Mouse (Mus musculus) intestine, embryonic 16.5 days (tissue): Measurements from ENCODE around the gene Lpp. TPM values are rescaled to one million over a fixed set of nuclear protein-coding genes. Genes with fewer than 3 reads are reported as not detected.

Experiments
- ATAC-seq: fragments of 200-750 bp; cut with Nextera tagmentation; 2 replicates; pipeline ENCODE4 v1.8.0; 2017; ENCODE audit warnings: moderate TSS enrichment, moderate library complexity
- H3K27ac ChIP-seq: fragments of 300-500 bp; sonication (generic); 2 replicates; pipeline ENCODE4 v1.5.1; 2014; ENCODE audit warnings: mild to moderate bottlenecking, low read length
- H3K27me3 ChIP-seq: fragments of 300-500 bp; sonication (generic); replicated peaks from 2 replicates; pipeline ENCODE4 v1.6.1; 2014; ENCODE audit warnings: low read length, control low read depth, mixed read lengths; ENCODE audit not compliant: control insufficient read depth, insufficient read depth
- H3K36me3 ChIP-seq: fragments of 300-500 bp; sonication (generic); 2 replicates; pipeline ENCODE4 v1.6.1; 2014; ENCODE audit warnings: low read length, control low read depth; ENCODE audit not compliant: control insufficient read depth, insufficient read depth
- H3K4me1 ChIP-seq: fragments of 300-500 bp; sonication (generic); 2 replicates; pipeline ENCODE4 v1.6.1; 2014; ENCODE audit warnings: low read length, control low read depth, mixed read lengths; ENCODE audit not compliant: control insufficient read depth, insufficient read depth
- H3K4me2 ChIP-seq: fragments of 300-500 bp; sonication (generic); 2 replicates; pipeline ENCODE4 v1.6.1; 2014; ENCODE audit warnings: low read depth, low read length, control low read depth
- H3K4me3 ChIP-seq: fragments of 300-500 bp; sonication (generic); 2 replicates; pipeline ENCODE4 v1.5.1; 2014; ENCODE audit warnings: mild to moderate bottlenecking, low read length
- H3K9ac ChIP-seq: fragments of 300-500 bp; sonication (generic); 2 replicates; pipeline ENCODE4 v1.6.1; 2014; ENCODE audit warnings: low read depth, low read length
- H3K9me3 ChIP-seq: fragments of 300-500 bp; sonication (generic); 2 replicates; pipeline ENCODE4 v1.6.1; 2016; ENCODE audit warnings: low read length, control low read depth; ENCODE audit not compliant: control insufficient read depth
- WGBS: fragments of 180-500 bp; shearing (Covaris S2); extraction: QIAGEN DNeasy Blood & Tissue Kit; methylation state at CpG from one replicate; pipeline ENCODE4 v1.1.7; 2014; 5-methylcytosine and 5-hydroxymethylcytosine counted together
- polyA plus RNA-seq: library from polyadenylated mRNA; unstranded; fragments of >200 nt; fragmentation: Nextera tagmentation; extraction: Ambion mirVana; gene quantifications from 2 replicates; pipeline ENCODE4 v1.2.1, GENCODE M21; 2015

Lpp gene
- polyA plus RNA-seq, 1 experiment from 2014 or later = 64.7 TPM

DNA sequence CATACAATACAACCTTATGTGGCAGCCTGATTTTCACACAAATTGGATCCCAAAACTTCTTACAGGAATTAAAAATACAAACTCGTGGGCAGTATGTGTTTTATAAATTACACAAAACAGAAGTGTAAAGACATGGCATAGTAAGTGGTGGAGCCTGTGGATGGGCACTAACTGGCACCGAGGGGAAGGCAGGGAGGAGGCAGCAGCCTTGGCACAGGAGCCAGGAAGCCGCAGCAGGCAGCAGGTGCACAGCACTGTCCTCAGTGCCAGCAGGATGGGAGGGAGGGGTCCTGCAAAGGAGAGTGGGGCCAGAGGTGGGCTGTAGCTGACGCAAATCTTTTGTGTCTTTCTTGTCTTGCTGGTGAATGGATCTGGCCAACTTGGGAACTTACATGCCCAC lies 19.8 kb downstream of the Lpp start:
- Histone ChIP-seq H3K9ac (no peak overlapping the region), H3K27me3 (no peaks in the 10 kb centered on the region), H3K9me3 (no peaks in the 10 kb centered on the region), H3K36me3 (no peaks in the 10 kb centered on the region), H3K4me3 (no peak overlapping the region), H3K4me2 (no peak overlapping the region), H3K4me1 (no peaks in the 10 kb centered on the region), H3K27ac (no peak overlapping the region)
- no peak for ATAC-seq
- WGBS = 82% methylated on average over 4 of the region's 4 CpGs

DNA sequence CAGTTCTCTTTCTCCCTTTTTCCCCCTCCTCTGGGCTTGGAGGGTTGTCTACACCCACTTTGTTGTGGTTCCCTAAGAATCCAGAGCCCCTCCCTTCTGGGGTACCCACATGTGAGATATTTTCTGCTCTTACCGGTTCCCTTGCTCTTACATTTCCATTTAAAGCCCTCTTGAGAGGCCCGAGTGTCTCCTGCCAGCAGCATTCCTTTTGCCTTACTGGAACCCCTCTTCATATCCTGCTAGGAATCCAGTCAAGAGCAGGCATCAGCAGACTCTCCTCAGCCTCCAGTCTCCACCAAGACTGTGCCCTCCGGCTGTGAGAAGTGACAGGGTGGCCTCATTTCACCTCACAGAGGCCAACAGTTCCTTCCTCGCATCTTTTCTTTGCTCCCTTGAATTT lies 24.7 kb downstream of the Lpp start:
- no peaks in the 10 kb centered on the region for H3K36me3 ChIP-seq
- no peaks in the 10 kb centered on the region for H3K9me3 ChIP-seq
- no peak overlapping the region for H3K27ac ChIP-seq
- H3K27me3 ChIP-seq = no peaks in the 10 kb centered on the region
- no peak overlapping the region for H3K4me3 ChIP-seq
- no peak overlapping the region for H3K4me2 ChIP-seq
- ATAC-seq = peak; percentile 44; the same call in 1 of the 2 replicates
- 62% methylated on average over 4 of the region's 4 CpGs for WGBS
- H3K9ac ChIP-seq = no peak overlapping the region
- no peaks in the 10 kb centered on the region for H3K4me1 ChIP-seq

DNA sequence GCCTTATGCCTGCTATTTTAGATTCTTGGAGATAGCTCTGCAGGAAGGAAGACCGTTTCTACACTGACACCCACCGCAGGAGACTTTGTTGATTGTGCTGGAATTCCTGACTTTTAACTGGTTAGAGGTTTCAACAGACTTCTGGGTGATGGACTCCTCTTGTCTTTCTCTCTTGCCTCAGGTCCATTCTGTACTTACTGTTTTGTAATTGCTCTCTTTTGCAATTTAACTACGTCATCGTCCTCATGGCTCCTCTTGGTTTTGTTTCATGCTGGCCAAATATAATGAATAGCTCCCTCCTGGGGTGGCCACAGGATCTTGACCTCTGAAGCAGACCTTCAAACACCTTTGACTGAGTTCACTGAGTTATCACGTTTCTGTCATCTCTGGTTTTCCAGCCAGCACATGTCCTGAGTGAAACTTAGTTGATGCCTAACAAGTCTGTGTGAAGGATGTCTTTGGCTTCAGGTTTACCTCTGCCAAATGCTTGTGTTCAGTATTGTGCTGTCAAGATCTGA lies 27.4 kb downstream of the Lpp start:
- no peak overlapping the region for H3K4me3 ChIP-seq
- H3K9me3 ChIP-seq = no peaks in the 10 kb centered on the region
- H3K27ac ChIP-seq = no peak overlapping the region
- no peaks in the 10 kb centered on the region for H3K36me3 ChIP-seq
- 70% methylated on average over 5 of the region's 5 CpGs for WGBS
- H3K4me2 ChIP-seq = no peak overlapping the region
- no peak for ATAC-seq
- no peaks in the 10 kb centered on the region for H3K27me3 ChIP-seq
- no peak overlapping the region for H3K9ac ChIP-seq
- H3K4me1 ChIP-seq = peaks cover 5% of the 10 kb centered on the region

DNA sequence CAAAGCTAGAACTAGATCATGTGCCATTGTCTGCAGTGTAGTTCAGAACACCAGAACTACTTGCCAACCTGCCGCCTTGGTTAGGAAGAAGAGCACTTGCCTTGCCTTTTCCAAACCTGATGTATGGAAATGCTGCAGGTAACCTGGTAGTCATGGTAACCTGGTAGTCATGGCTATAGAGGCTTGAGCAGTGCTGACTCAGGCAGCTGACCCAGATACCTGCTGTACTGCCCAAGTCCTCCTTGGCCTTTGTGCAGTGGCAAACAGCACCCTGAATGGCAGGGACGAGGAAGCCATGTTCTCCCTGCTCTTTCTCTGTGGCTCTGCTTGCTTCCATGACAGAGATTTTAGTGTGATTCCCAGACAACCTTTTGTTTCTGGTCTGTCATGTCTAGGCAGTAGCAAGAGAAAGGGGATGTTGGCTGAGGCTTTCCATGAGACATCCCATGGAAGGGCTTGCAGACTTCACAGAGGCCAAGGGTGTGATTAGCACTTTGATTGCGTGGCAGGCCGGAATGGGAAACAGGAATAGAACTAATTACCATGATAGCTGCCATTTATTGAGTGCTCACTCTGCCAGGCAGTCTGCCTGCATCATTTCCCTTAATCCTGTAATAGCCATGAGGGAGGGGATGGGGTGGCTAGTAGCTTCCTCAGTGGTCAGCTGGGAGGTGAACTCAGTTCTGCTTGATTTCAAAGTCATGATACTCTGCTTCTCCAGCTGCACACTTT lies 28.5 kb downstream of the Lpp start:
- ATAC-seq = no peak
- no peak overlapping the region for H3K4me3 ChIP-seq
- WGBS = 79% methylated on average over 4 of the region's 4 CpGs
- no peaks in the 10 kb centered on the region for H3K27me3 ChIP-seq
- H3K4me2 ChIP-seq = no peak overlapping the region
- H3K27ac ChIP-seq = no peak overlapping the region
- H3K4me1 ChIP-seq = peaks cover 10% of the 10 kb centered on the region
- H3K9me3 ChIP-seq = no peaks in the 10 kb centered on the region
- H3K9ac ChIP-seq = no peak overlapping the region
- H3K36me3 ChIP-seq = no peaks in the 10 kb centered on the region

DNA sequence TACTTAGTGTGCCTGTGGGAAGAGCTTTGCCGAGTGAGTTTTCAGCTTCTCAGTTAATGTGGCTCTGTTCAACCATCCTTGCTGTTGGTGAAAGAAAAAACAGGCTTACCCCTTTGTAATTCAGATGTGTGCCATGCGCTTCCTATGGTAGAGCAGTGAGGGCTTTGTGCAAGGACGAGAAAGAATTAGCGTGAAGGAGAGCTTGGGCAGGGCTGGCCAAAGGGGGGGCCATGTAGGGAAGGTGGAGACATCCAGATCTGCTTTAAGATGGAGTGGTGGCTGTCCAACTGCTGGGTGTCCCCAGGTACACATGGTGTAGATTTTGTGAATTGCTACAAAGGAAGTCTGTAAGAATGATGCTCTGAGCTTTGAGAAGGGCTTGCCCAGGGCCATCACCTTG lies 29.9 kb downstream of the Lpp start:
- Histone ChIP-seq H3K9me3 (no peaks in the 10 kb centered on the region), H3K27me3 (no peaks in the 10 kb centered on the region), H3K9ac (no peak overlapping the region), H3K36me3 (no peaks in the 10 kb centered on the region), H3K4me2 (no peak overlapping the region), H3K4me3 (no peak overlapping the region), H3K27ac (no peak overlapping the region), H3K4me1 (peaks cover 13% of the 10 kb centered on the region)
- 77% methylated on average over 4 of the region's 4 CpGs for WGBS
- ATAC-seq = no peak

- H3K4me2 ChIP-seq = no peak overlapping the region
- no peak overlapping the region for H3K27ac ChIP-seq
- ATAC-seq = no peak
- H3K9ac ChIP-seq = no peak overlapping the region
- H3K4me3 ChIP-seq = no peak overlapping the region
- H3K4me1 ChIP-seq = peaks cover 17% of the 10 kb centered on the region
- 82% methylated on average over 4 of the region's 4 CpGs for WGBS
- H3K27me3 ChIP-seq = no peaks in the 10 kb centered on the region
- no peaks in the 10 kb centered on the region for H3K9me3 ChIP-seq
- H3K36me3 ChIP-seq = no peaks in the 10 kb centered on the region
Measured at GRCm38 (mm10) chr16:24423751-24424150, 30.4 kb downstream of the Lpp start.

DNA sequence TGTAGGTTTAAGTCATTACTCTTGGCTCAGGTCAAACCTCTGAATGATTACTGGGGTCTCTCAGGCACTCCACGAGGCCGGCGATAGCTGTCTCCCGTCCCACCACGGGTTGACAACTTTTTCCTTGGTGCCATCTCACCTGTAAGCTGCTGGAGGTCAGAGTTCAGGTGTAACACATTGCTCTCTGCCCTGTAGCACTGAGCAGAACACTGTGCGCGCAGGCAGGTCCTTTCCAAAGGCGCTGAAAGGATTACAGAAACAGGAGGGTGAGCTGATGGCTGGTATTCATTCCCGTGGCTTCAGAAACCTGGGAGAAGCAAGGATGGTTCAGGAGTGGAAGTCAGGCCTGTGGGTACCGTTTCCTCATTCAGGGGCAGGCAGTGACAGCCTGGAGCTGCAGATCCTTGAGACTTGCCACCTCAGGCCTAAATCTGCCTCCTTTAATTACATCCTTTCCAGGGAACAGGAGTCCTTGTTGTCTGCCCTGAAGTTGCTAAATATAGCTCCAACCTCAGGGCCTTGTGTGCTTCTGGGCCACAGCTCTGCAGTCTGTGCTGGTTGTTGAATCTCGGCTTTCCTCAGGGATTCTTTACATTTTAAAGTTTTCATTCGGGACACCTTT lies 31.2 kb downstream of the Lpp start:
- Histone ChIP-seq H3K27me3 (no peaks in the 10 kb centered on the region), H3K27ac (no peak overlapping the region), H3K9me3 (no peaks in the 10 kb centered on the region), H3K36me3 (no peaks in the 10 kb centered on the region), H3K9ac (no peak overlapping the region), H3K4me2 (no peak overlapping the region), H3K4me3 (no peak overlapping the region), H3K4me1 (peaks cover 24% of the 10 kb centered on the region)
- WGBS = 64% methylated on average over 12 of the region's 12 CpGs
- peak; percentile 28; the same call in 1 of the 2 replicates for ATAC-seq

GRCm38 (mm10) chr16:24425816-24426215 lies 32.5 kb downstream of the Lpp start:
- Histone ChIP-seq H3K4me1 (peaks cover 25% of the 10 kb centered on the region), H3K27ac (no peak overlapping the region), H3K36me3 (no peaks in the 10 kb centered on the region), H3K9me3 (no peaks in the 10 kb centered on the region), H3K4me3 (no peak overlapping the region), H3K27me3 (no peaks in the 10 kb centered on the region), H3K9ac (no peak overlapping the region), H3K4me2 (no peak overlapping the region)
- WGBS = 39% methylated on average over 3 of the region's 3 CpGs
- 0 out of 2 replicates have a peak, but pooled peaks have one; percentile 45 for ATAC-seq

DNA sequence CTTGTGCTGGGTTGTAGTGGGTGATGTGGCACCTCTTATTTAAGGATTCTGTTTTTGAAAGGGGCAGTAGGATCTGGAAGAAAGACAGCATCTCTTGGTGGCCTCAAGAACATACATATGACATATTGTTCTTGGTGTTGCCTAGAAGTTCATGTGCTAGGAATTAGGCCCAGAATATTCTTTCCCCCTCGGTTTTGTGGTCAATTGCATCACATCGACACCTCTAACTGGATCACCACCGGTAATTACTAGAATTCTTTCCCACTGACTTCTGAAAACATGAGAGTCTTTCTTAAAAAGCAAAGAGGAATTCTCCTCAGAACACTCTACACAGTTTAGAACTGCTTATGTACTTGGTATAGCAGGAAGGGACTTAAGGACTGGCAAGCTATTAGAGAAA lies 34.3 kb downstream of the Lpp start:
- Histone ChIP-seq H3K9me3 (no peaks in the 10 kb centered on the region), H3K4me1 (peaks cover 25% of the 10 kb centered on the region), H3K27me3 (no peaks in the 10 kb centered on the region), H3K4me2 (no peak overlapping the region), H3K9ac (no peak overlapping the region), H3K36me3 (no peaks in the 10 kb centered on the region), H3K4me3 (no peak overlapping the region), H3K27ac (no peak overlapping the region)
- 93% methylated on average over 3 of the region's 3 CpGs for WGBS
- no peak for ATAC-seq
